Mouse (Mus musculus) cerebellum, postnatal 14 days (tissue): Measurements from ENCODE around the gene Osm.
A peak's percentile ranks its signal among the peaks of the same experiment; 100 is the strongest.

Source experiments
- DNase-seq, 2 experiments: peaks; one replicate each; pipeline ENCODE4 v3.0.0; 2021; ENCODE audit warnings: mixed read lengths in 2 of 2

Gene Osm

DNA sequence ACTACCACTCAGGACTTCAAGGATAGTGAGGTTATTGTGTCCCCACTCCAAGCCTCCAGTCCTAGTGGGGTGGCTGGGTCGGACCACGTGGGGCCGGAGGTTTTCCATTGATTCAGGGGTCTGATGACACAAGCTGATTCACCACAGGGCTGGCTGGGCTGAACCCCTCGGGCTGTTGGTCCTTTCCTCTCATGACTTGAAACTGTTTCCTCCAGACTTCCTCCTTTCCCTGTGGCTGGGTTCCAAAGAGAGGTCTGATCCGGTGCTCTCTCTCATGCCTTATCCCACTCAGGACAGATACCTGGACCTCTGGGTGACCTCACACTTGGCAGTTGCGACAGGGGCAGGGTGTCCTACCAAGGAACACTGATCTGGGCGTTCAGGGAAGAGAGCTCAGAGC lies 3.9 kb downstream of the Osm start:
- DNase-seq, result peak in 1 of 2 experiments; percentile 3

GRCm38 (mm10) chr11:4241180-4241579 lies 5.0 kb downstream of the Osm start:
- DNase-seq, result no peak

- DNase-seq, result no peak
Measured at GRCm38 (mm10) chr11:4246126-4246525, 9.9 kb downstream of the Osm start.

GRCm38 (mm10) chr11:4246623-4247022 lies 10.4 kb downstream of the Osm start:
- no peak for DNase-seq

DNA sequence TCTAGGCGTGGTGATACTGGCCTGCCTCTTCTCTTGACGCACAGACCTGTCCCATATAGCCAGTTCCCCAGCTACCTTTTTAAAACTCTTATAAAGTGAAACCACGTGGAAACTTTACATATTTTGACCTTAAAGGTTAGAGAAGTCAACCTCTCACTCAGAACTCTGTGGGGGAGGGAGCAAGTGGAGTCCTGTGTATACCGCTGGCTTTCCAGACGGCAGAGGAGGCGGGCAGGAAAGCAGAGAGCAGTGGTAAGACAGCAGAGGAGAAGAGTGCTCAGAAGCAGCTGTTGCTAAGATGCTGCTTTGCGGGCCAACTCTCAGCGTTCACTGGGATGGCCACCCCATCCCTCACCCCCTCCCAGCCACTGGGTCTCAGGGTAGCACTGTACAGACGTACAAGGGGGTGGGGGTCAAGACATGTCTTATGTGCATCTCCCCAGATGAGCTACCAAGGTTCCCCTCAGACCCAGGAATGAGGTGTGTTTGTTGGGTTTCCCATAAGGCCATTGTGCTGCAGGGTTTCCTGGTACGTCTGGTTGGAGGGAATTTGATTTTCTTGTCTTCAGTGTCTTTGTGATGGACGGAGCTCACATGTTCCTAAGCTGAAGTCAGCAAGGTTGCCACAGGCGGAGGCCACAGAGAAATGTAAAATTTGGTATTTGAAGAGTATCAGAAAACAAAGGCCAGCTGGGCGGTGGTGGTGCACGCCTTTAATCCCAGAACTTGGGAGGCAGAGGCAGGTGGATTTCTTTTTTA lies 11.2 kb downstream of the Osm start:
- no peak for DNase-seq

GRCm38 (mm10) chr11:4249151-4249550 lies 12.9 kb downstream of the Osm start:
- DNase-seq, result no peak

DNA sequence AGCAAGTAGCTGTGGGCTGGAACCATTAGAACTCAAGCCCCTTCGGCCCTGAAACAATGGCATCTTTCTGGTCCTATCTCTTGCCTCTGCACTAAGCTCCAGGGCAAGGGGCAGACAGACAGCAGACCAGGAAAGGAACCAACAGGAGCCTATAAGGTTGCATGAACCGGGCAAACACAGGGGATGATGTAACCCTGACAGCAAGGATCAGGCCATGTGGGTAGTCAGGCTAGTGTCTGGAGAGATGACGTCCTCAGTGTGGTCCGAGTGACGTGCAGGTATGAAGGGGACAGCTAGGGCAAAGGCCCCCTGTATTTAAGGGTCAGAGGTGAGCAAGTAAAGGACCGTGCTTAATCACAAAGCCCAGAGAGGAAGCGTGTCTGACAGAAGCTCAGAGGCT lies 14.1 kb downstream of the Osm start:
- no peak for DNase-seq

DNA sequence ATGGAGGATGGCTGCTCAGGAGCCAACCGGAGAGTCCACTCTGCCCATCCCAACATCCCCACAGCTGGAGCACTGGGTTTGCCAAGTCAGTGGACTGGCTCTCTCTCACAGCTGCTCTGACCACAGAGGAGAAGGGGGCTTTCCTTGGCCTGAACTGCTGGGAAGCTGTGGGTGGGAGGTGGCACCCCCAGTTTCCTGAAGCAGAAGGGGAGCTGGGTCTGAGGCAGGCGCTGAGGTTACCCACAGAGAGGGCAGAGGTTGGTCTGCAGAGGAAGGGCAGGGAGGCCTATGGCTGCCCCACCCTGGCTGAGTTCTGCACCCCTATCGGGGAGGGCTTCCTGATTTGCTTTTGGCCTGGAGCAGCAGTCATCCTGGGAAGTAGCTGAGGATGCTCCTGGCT lies 15.2 kb downstream of the Osm start:
- DNase-seq, result no peak

DNA sequence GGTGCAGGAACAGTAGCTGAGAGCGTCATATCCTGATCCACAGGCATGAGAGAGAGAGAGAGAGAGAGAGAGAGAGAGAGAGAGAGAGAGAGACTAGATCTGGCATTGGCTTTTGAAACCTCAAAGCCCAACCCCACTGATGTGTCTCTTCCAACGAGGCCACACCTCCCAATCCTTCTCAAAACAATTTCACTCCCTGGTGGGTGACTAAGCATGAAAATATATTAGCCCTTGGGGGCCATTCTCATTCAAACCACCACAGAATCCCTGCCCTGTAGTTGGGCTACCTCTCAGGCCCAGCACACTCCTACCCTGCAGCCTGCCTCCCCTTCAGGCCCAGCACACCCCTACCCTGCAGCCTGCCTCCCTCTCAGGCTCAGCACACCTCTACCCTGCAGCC lies 16.7 kb downstream of the Osm start:
- no peak for DNase-seq

GRCm38 (mm10) chr11:4256846-4257607 lies 20.8 kb downstream of the Osm start, which contains the start of gene Lif:
TSS of gene Lif (plus strand) at chr11:4257557.
- no peak for DNase-seq

DNA sequence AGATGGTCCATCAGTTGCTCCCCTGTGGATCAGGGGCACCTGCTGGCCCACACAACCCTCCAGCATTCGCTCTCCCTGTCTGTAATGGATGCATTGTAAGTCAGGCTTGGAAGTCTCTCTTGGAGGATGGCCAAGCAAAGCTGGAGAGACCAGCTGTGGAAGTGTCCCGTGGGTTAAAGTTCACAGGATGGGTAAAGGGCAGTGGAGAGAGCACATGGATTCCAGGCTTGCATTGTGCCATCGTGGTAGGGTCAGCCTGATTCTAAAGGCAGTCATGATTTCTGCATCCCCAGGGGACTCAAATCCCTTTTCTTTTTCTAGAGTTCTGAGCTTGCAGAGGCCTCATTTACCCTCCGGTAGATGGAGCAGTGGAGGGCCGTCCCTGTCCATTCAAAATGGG lies 21.5 kb downstream of the Osm start:
- DNase-seq, result no peak

- peak; percentile 92 to 94 for DNase-seq
Measured at GRCm38 (mm10) chr11:4258657-4259082, 22.4 kb downstream of the Osm start.

DNA sequence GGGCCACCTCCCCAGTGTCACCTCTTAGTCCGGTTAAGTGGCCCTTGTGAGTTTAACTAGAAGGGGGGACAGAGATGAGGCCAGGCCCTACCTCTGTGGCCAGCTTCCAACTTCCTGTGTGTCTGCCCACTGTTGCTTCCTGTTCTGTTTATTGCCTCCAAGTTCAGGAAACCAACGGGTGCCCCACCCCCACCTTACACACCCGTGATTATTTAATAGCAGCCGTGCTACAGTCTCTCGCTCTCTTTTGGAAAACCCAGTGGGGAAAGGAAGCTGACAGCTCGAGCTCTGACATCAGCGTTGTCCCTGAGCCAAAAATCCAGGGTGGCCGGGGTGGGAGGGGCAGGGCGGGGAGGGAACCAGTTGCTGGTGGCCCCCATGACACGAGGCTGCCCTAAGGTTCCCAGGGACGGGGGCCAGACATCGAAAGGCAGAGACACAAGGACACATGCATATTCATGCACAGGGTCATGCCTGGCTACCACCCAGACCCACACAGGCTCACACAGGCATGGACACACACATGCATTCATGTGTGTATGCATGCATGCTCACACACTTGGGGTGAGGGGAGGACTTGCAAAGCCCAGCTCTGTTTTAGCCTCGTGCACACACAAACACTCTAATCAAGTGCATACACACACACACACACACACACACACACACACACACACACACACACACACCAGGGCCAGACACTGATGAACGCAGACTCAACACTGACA lies 24.4 kb downstream of the Osm start:
- DNase-seq, result peak; percentile 62 to 80

GRCm38 (mm10) chr11:4261188-4261494 lies 24.9 kb downstream of the Osm start:
- peak; percentile 70 to 81 for DNase-seq

DNA sequence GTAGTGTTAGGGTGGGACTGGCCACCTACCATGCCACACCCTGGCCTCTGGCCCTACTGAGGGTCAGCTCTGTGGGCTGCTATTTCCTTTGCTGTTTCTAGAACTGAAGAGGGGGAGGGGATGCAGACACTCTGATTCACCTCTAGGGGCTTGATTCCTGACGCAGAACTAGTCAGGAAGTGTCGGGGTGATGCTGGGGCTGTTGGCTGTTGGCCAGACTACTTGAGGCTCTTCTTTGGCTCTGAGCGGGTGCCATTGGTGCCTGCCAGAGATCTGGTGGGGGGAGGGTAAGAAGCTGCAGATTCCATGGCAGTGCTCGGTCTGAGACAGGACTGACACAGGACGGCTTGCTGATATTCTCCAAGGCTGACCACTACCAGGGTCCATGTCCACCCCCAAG lies 25.7 kb downstream of the Osm start:
- DNase-seq, result peak; percentile 69 to 83

DNA sequence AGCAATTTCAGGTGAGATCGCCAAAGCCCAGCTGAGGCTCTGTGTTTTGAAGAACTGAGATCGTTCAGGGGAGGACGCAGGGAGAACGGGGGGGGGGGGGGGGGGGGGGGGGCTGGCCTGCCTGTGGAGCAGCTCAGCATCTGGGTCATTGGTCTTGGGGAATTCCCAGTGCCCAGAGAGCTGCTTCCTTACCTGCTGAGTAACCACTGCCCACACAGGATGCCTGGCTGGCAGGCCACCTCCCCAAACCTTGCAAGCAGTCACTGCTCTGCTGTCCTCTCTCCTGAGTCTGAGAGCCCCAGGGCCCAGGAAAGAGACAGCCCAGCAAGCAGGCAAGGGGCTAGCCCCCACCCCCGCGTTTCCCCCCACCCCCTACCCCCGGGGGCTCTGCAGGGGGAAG lies 26.6 kb downstream of the Osm start:
- no peak for DNase-seq

DNA sequence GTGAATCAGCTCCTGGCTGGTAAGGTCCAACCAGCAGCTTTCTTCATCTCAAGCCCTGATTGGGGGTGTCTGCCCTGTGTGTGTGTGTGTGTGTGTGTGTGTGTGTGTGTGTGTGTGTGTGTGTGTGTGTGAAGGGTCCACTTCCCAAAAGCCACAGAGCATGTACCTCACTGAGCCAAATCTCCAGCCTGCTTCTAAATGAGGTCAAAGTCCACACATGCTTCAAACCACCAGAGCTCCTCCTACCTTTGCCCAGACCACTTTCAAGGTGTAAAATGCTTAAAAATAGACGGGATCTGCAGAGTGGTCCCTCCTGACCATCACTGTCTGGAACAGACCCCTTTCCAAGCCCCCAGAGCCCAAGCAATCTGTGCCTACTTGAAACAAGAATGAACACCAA lies 27.1 kb downstream of the Osm start:
- no peak for DNase-seq

DNA sequence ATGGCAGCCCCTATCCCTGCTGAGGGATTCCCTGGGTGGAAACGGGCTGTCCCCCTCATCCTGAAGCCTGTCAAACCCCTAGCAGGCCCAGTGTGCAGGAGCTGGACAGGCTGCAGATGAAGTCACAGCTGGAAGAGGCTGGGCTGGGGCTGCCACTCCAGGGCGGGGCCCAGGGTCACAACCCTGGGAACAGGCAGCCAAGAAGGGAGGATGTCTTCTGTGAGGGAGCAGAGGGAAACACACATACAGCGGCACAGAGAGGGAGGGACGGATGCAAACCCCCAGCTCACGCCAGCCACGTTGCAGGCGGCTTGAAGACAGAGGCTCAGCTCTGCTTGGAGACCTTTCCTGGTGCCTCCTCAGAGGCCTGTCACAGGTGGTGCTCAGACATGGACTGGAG lies 27.8 kb downstream of the Osm start:
- peak in 1 of 2 experiments; percentile 2 for DNase-seq

DNA sequence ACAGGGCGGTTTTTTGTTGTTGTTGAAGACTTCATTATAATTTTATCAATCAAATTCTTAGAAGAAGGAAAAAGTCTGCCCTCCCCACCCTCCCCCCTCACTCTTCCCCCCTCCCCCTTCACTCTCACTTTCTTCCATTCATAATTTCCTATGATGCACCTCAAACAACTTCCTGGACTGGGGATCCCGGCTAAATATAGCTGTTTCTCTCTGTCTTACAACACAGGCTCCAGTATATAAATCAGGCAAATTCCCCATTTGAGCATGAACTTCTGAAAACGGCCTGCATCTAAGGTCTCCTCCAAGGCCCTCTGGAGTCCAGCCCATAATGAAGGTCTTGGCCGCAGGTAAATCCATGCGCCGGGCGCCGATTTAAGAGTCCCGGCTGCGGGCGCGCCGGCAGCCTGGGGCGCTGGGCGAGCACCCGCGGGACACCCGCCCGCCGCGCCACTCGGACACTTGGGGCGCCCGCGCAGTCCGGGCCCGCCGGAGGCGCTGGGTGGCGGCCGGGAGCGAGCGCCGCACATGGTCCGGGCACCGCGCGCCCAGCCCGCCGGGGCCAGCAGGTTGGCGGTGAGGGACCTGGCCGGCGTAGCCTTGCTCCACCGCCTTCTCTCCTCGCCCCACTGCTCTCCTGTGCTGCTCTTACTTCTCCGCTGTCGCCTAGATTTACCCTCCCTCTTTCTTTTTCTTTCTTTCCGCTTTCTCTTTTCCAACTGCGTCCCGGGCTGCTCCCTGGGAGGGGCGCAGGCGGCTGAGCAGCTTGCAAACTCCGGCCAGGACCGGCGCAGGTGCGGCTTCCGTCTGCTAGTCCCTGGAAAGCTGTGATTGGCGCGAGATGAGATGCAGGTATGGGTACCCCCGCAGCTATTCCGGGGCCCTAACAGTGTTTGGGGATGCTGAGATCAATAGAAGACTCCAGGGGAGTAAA lies 30.3 kb downstream of the Osm start:
- DNase-seq, result peak; percentile 59 to 65

DNA sequence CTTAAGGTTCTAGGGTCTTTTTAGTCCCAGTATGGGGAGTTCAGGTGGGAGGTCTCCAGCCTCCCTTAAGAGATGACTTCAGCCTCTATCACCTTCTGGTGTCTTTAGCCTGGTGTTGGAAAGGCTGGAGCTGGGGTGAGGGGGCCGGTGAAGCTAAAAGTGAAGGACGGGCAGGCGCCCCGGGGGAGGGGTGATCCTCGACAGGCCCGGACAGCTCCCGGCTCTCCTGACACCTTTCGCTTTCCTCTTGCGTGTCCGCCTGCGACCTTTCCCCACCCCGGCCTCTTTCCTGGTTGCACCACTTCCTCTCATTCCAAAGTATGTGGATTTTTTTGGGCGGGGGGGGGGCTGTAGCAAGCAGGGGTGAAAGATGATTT lies 31.0 kb downstream of the Osm start:
- no peak for DNase-seq

GRCm38 (mm10) chr11:4268500-4268899 lies 32.3 kb downstream of the Osm start:
- no peak for DNase-seq

- DNase-seq, result no peak
Measured at GRCm38 (mm10) chr11:4270744-4271459, 34.7 kb downstream of the Osm start.
